Mouse (Mus musculus): ENCODE measurements around the gene Gpc2.

The Gpc2 gene

DNA sequence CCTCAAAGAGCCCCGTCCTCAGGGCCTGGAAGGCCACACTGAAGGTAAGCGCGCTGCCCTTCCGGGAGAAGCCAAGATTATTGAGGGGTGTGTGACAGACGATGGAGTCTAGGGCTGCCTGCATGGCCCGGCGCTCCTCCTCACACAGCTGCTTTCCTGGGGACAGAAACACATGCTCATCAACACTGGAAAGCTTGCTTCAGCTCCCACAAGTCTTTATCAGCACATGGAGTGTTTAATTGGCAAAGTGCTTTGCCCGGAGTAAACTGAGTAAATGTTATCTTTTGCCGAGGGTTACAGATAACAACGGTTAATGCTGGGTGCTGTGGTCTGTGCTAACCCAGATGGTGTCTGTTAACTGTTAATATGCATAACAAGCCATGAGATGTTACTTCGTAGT is 19.0 kb downstream of the Gpc2 start:
- DNase-seq: no peak

- DNase-seq: peak; percentile 14
Observed at GRCm38 (mm10) chr5:138260051-138260450, 19.8 kb downstream of the Gpc2 start.

- DNase-seq: no peak
Observed at GRCm38 (mm10) chr5:138258993-138259392, 20.8 kb downstream of the Gpc2 start.

- DNase-seq: peak; percentile 23
Observed at GRCm38 (mm10) chr5:138258542-138258941, 21.3 kb downstream of the Gpc2 start.

DNA sequence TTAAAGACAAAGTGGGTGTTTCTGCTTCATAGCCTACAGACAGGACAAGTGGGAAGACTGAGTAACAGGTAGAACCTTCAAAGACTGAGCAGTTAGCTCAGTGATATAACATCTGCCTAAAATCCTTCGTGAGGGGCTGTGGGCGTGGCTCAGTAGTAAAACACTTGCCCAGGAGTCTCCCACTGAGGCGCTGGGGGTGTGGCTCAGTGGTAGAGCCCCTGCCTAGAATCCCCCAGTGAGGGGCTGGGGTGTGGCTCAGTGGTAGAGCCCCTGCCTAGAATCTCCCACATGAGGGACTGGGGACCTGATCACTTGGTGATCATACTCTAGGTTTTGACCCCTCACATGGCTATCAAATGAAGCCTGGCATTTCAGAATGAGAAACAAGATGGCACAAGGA is 21.7 kb downstream of the Gpc2 start:
- DNase-seq: peak; percentile 22

- DNase-seq: no peak
Observed at GRCm38 (mm10) chr5:138257585-138257978, 22.2 kb downstream of the Gpc2 start.

GRCm38 (mm10) chr5:138256966-138257584 is 22.7 kb downstream of the Gpc2 start:
- DNase-seq: no peak

DNA sequence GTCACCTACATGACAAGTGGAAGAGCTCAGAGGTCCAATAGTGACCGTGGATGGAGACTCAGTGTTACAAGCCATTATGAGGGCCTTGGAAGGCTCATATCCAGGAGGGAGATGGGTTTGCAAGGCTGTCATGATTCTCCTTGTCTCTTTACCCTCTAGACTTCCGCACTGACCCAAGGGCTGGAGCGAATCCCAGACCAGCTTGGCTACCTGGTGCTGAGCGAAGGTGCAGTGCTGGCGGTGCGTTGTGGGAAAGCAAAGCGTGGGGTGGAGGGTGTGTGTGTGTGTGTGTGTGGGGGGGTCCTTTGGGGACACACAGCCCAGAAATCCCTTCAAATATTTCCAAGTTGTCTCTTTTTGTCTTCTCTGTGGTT is 23.7 kb downstream of the Gpc2 start:
- DNase-seq: no peak

DNA sequence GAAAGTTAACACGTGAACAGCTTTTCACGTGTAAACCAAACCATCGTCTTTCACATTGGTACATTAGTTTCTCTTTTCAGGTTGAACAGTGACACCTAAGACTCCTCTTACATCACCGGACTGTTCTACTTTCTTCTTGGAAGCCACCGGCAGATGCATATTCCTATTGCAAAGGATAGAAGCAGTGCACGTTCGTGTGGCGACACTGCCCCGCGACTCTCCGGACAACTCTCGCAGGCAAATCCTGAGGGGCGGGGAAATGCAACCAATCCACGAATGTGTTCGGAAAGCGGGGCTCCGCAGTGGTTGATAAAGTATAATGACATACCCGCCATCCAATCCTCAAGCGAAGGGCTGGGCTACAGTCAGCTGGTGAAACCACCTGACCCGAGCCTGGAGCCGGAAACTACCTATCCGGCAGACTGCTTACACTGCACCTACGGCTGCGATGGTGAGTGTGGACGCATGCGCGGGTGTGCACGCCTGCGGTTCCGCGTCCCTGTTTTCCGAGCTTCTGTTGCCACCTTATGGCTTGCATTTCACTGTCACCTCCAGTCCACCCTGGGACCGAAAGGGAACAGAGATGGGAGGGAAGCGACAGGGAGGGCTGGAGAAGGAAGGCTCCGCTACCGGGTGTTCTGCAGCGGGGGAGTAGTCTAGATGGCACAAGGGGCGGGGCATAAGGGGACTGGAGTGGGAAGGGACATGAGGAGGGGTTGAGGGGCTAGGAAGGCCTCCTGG is 24.3 kb downstream of the Gpc2 start, which contains the start of gene Lamtor4:
Gene Lamtor4, plus strand, starts transcription at position 130 of the 741 bp plus-strand sequence.
- peak; percentile 98 for DNase-seq

DNA sequence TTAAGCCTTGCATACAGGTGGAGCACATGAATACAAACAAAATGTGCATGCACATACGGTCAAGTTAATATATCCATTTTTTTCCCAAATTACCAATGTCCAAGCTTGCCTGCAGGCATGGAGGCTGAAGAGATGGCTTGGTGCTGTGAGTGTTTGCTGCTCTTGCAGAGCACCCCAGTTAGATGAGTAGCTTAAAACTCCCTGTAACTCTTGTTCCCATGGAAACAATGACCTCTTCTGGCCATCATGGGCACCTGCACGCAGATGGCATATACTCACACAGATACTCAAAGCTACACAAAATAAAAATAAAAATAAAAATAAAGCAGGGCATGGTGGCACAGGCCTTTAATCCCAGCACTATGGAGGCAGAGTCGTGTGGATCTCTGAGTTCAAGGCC is 26.7 kb downstream of the Gpc2 start:
- no peak for DNase-seq

- DNase-seq: no peak
Observed at GRCm38 (mm10) chr5:138251144-138251543, 28.7 kb downstream of the Gpc2 start.

GRCm38 (mm10) chr5:138241511-138241910 is 38.3 kb downstream of the Gpc2 start:
- no peak for DNase-seq

- DNase-seq: no peak
Observed at GRCm38 (mm10) chr5:138234224-138234623, 45.6 kb downstream of the Gpc2 start.

DNA sequence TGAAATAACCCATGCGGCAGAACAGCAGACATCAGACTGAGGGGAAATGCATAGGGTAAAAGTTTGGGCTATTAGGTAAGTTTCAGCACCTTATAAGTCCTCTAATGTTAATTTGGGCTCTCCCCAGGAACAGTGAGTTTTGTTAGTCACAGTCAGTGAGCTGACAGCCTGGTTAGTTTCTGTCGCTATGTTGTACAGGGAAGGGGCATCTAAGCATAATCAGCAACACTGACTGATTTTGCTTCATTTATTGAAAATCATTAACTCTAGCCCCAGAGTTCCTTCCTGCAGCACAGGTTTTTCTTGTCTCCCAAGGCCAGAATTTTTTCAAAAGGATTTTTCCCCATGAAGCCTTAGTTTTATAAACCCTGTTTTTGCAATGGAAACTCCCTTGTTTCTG is 46.0 kb downstream of the Gpc2 start:
- no peak for DNase-seq

- no peak for DNase-seq
Observed at GRCm38 (mm10) chr5:138229511-138229910, 50.3 kb downstream of the Gpc2 start.

- no peak for DNase-seq
Observed at GRCm38 (mm10) chr5:138228026-138228425, 51.8 kb downstream of the Gpc2 start.

- no peak for DNase-seq
Observed at GRCm38 (mm10) chr5:138227367-138227766, 52.4 kb downstream of the Gpc2 start.

GRCm38 (mm10) chr5:138226491-138226890 is 53.3 kb downstream of the Gpc2 start:
- no peak for DNase-seq

- DNase-seq: no peak
Observed at GRCm38 (mm10) chr5:138225700-138226099, 54.1 kb downstream of the Gpc2 start, which contains the start of gene Nxpe5. Gene Nxpe5, plus strand, starts transcription at chr5:138225898.
